Mouse (Mus musculus) T-helper 1 cell (primary cell): ENCODE data around the gene Znhit1.

ENCODE experiments used
- in situ Hi-C: fragments of 300-600 bp; cut with MboI, MseI; formaldehyde crosslinking; loops from one replicate; pipeline ENCODE4 v1.15.1; 2025; ENCODE audit warnings: high pct_unique_total_duplicates

Znhit1 gene

DNA sequence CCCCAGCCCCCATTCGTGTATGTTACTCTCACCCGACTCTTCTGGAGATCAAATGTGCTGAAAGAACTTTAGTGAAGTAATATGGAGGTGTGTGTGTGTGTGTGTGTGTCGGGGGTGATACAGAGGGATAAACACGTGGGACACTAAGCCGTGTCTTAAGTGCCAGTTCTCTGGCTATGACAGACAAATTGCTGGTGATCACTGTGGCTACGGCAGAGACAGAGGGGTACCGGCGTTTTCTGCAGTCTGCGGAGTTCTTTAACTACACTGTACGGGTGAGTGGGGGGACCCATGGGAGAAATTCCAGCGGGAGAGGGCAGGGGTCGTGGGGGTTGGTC lies at the start of gene Znhit1:
Gene Znhit1 (minus strand): TSS at position 88 of the 338 bp plus-strand sequence.
- in situ Hi-C loops, result no loop called here

DNA sequence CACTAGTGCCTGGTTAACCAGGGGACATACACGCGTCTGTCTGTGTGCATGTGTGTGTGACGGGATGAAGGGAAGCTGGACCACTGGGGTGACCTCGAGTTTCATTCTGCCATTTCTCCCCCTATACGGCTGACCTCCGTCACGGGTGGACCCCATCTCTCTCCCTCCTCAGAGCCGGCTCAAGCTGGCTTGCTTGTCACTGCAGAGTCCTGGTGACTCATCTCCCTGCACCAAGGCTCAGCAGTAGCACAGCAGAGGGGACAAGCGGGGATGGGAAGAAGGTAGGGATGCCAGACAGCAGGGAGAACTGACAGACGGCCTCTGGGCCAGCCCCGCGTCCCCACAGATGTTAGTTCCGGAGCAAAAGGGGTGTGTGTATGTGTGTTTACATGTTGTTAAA lies 48.4 kb upstream of the Znhit1 start:
- in situ Hi-C loops, result no loop called here

DNA sequence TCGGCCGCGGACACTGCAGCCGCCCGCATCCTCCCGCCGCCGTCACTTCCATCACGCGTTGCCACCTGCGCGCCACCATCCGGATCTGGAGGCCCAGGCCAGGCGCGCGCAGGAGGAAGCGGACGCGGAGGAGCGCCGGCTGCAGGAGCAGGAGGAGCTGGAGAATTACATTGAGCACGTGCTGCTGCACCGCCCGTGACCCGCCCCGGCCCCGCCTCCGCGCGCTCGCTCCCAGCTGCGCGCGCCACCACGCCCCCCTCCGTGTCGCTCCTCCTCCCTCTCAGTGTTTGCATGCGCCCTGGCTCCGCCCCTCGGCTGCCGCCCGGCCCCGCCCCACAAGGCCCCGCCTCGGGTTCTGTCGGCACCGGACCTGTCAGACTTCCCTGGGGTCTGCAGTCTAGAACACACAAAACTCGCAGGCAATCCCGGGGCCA lies 44.8 kb upstream of the Znhit1 start:
- in situ Hi-C loops, result no loop called here

DNA sequence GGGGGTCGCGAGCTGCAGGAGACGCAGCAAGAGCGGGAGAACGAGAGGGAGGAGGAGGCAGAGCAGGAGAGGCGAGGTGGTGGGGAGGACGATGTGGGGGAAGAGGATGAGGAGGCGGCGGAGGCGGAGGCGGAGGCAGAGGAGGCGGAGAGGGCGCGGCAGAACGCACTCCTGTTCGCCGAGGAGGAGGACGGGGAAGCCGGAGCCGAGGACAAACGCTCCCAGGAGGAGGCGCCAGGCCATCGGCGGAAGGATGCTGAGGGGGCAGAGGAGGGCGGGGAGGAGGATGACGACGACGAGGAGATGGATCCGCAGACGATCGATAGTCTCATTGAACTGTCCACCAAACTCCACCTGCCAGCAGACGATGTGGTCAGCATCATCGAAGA lies 44.2 kb upstream of the Znhit1 start:
- in situ Hi-C loops, result no loop called here

DNA sequence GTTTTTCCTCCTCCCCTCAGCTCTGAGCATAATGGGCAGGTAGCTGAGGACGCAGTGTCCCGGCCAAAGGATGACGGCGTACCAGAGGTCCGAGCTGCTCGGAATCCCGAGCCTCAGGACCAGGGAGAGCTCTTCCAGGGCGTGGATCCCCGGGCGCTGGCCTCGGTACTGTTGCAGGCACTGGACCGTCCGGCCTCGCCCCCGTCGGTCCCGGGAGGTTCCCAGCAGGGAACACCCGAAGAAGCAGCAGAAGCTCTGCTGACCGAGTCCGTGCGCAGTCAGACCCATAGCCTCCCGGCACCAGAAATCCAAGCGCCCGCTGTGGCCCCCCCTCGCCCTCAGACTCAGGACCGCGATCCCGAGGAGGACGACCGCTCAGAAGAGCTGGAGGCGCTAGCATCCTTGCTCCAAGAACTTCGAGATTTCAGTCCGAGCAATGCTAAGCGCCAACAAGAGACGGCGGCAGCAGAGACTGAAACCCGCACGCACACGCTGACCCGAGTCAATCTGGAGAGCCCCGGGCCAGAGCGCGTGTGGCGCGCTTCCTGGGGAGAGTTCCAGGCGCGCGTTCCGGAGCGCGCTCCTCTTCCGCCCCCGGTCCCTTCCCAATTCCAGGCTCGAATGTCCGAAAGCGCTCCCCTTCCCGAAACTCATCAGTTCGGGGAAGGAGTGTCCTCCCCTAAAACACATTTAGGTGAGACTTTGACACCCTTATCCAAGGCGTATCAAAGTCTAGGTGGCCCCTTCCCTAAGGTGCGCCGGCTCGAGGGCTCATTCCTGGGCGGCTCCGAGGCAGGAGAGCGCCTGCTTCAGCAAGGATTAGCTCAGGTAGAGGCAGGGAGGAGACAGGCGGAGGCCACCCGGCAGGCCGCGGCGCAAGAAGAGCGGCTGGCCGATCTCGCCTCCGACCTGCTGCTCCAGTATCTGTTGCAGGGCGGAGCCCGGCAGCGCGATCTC lies 43.5 kb upstream of the Znhit1 start:
- in situ Hi-C loops, result no loop called here

DNA sequence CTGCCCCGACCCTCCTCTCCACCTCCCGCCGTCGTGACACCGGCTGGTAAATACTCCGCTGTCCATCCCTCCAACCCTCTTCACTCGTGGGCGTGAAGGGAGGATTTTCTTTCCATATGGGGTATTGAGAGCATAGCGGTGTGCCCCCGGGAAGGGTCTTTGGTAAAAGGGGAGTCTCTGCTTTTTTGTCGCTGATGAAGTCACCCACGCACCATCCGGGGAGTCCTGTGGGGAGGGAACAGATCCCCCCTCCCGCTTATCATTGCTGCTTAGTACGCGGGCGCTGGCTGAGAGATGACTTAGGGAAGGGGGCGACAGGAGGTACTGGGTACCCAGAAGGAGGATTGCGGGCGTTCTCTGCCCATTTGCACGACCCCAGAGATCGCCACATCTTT lies 42.6 kb upstream of the Znhit1 start:
- in situ Hi-C loops, result no loop called here

DNA sequence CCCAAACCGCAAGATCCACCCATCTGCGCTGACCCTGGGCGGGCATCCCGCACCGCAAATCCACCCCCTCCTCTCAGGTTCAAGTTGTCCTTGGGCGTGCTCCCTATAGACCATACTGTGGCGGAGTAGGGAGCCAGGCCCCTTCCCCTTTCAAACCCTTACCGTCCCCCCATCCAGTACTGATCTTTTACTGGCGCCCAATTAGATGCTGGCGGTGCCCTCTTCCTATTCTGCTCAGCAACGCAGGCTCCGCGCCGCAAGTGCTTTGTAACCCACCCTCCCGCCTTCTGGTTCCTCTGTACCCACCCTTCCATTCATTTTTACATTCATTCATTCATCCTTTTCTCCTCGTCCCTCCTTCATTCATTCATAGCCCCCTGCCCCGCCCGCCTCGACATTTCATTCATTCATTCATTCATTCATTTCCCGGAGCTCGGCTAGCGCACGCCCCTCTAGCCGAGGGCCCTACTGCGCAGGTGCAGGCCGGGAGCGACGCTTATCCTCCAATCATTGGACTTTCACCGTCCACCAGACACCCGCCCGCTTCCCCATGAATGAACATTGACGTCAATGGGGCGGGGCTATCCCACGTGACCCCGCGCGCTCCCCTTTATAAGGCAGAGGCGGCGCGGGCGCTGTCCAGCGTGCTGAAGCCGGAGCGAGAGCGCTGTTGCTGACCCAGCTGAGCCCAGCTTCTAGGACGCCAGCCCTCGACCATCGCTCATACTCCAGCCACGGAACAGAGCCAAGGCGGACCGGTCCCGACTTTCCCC lies 42.0 kb upstream of the Znhit1 start:
- in situ Hi-C loops, result no loop called here

DNA sequence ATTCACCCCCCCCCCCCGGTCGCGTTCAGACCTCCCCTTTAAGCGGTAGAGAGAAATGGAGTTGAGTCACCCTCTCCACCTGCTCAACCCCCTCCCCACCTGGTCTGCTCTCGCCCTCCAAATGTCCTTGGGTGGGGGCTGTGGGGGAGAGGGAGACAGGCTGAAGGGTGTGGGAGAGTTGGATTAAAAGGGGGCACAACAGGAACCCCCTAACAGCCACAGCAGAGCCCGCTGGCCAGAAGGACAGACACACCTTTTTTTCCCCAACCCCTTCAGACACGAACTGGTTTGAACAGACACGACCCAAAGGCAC lies 41.4 kb upstream of the Znhit1 start:
- in situ Hi-C loops, result no loop called here

DNA sequence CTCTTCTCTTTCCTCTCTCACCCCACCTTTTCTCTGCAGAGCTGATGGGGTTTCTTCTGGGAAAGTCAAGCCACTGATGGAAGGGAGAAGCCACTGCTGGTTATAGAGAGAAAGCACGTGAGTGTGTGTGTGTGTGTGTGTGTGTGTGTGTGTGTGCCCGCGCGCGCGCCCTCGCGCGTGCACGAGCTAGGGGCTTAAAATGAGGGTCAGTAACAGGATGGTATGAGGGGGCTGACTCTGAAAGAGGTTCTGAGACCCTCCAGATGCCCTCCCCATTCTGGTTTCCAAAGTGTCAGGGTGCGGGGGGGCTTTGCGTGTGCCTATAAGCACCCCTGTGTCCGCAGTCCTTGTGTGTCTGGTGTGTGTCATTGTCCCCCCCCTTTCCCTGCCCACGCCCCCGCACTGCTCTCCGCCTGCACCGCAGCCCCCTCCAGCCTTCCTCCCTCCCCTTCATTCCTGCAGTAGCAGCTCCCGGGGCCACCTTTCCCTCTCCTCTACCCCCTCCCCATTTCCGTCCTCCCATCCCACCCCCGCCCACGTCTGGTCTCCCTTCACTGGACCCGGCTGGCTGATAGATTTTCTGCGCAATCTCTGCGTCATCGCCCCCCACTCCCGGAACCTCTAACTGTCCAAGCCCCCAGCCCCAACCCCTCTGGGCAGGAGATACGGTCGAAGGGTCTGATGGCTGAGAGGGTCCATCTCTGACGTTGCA lies 40.9 kb upstream of the Znhit1 start:
- in situ Hi-C loops, result no loop called here

DNA sequence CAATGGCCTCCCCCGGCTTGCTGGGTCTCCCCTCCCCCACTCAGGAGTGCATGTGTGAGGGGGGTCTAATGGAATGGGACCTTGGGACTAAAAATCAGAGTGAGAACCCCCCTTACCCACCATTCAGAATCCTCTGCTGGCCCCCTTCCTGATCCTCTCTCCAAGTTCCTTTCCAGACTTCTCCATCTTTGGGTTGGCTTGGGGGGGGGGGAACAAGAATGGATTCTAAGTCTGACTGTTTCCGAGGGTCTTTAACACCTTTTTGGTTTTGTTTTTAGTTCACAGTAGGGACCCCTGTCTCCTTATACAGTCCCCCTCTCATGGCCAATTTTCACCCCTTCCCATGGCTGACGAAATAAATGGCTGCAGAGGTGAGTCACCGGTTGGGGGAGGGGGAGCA lies 38.3 kb upstream of the Znhit1 start, which contains the start of gene Vgf:
Gene Vgf (plus strand): TSS at position 301 of the 400 bp plus-strand sequence.
- in situ Hi-C loops, result no loop called here

DNA sequence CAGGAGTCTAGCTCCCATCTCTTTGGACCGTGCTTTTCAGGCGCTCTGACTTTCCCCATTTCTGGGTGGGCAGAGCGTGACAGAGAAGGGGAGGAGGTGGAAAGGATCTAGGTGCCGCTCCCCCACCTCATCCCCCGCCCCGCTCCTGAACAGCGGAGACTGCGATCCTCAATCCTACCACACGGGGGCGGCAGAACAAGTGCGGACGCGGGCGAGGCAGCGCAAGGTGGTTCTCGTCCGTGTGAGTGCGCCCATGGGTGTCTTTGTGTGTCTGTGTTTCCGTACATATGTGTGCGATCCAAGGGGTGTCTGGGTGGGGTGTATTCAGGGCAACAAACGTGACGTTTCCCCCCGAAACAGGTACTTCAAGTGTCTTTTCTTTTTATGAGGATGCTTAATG lies 37.3 kb upstream of the Znhit1 start:
- in situ Hi-C loops, result no loop called here

DNA sequence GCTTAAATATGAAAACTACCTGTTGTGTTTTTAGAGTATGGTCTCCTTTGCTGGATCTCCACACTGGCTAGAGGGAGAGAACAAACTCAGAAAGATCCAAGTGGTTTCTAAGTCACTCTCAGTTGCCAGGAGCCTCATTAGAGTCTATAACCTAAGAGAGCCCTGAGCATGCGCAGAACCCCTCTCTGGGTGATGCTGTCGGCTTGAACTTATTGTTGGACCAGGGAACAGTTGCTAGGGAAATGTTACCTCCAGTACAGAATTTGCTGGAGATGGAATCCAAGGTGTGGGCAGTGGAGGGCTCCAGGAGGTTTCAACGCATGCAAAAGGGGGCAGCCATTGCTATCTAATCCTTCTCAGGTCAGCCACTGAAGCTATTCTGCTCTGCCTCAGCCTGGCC lies 36.5 kb upstream of the Znhit1 start:
- in situ Hi-C loops, result no loop called here

DNA sequence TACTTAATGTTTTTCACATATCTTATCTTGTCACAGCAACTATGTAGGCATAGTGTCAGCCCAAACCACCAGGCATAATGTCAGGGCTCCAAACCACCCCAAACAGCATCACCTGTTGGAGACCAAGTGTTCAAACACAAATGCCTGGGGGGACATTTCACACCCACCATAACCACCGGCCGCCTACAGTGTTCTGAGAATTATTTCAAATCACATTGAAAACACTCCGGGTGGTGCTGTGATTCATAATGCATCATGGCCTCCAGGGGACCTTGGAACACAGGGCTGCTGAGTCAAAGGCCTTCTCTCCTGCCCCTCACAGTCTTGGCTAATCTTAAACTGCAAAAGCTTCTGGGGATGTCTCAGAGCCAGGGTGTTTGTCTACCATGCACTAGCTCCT lies 28.1 kb upstream of the Znhit1 start:
- in situ Hi-C loops, result loop anchor here (5.0 kb wide), 1 partner anchor 86 kb away; no protein-coding TSS in a partner anchor

DNA sequence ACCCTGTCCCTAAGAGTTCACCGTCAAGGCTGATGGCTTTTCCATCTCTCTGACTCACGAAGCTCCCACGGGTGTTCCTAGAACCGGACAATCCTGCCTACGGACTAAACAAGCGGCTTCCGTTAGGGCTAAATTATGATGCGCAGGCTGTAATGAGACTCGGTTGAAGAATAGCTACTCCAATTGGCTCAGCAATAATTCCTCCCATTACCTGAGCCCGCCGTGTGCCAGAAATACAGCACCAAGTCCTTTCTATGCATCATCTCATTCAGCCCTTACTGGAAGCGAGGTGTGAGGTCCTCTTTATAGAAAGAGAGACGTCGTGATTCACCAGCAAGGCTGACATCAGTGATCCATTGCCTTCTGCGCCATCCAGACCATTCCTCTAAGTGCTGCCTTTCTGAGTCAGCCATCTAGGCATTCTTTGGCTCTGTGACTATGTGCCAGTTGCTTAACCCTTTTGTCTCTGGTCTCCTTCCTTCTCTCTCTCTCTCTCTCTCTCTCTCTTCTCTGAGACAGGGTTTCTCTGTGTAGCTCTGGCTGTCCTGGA lies 24.7 kb upstream of the Znhit1 start:
- in situ Hi-C loops, result no loop called here

DNA sequence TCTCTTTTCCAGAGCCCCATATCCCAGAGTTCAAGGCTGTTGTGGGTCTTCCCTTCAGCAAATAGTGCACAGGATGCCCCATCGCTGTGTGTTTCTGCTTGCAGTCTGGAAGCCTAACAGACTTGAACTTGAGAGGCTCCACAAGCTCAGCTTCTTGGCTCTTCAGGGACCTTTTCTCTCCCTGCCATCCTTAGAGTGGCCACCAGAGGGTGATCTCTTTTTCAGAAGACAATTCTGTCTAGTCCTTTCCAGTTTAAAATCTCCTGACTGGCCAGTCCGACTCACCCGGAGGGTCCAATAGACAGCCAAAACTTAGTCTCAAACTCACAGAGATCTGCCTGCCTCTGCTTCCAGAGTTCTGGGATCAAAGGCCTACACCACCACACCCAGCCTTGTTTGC lies 22.2 kb upstream of the Znhit1 start:
- in situ Hi-C loops, result no loop called here

DNA sequence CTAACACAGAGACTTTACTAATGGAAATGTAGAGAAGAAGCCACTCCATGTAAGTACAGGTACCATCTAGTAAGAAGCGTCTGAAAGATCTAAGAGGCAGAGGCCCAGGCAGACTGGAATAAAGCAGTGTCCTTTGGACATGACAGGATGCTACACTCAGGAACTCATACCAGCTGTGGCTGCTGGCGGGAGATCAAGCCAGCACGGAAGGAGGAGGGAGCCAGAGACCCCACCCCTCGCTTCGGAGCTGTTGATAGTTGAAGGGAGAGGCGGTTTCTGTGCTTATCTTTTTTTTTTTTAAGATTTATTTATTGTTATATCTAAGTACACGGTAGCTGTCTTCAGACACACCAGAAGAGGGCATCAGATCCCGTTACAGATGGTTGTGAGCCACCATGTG lies 19.5 kb upstream of the Znhit1 start:
- in situ Hi-C loops, result no loop called here

DNA sequence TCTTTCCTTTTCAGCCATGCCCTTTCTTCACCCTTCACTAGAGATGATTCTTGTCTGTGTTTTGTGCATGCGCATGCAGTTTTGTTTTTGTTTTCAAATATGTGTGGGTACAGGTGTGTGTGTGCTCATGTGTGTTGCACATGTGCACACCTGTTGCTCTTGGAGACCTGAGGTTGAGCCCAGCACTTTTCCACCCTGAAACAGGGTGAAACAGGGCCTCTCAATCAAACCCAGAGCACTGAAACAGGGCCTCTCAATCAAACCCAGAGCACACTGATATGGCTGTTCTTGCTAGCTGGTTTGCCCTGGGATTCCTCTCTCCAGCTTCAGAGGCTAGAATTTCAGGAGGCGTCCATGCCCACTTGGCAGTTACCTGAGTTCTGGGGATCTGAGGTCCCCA lies 12.8 kb upstream of the Znhit1 start:
- in situ Hi-C loops, result no loop called here

DNA sequence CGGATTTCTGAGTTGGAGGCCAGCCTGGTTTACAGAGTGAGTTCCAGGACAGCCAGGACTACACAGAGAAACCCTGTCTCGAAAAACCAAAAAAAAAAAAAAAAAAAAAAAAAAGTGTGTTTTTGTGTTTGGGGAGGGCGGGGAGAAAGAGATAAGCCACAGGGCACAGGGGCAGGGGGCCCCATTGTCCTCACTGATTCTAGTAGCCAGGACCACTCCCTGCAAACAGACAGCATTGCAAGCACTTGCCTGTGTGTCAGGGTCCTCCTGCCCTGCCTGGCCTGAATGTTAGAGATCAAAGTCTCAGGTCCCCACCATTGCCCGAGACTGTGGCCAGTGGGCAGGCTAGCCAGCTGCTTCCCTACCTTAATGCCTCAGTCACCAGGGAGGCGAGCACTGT lies 11.6 kb upstream of the Znhit1 start:
- in situ Hi-C loops, result no loop called here

DNA sequence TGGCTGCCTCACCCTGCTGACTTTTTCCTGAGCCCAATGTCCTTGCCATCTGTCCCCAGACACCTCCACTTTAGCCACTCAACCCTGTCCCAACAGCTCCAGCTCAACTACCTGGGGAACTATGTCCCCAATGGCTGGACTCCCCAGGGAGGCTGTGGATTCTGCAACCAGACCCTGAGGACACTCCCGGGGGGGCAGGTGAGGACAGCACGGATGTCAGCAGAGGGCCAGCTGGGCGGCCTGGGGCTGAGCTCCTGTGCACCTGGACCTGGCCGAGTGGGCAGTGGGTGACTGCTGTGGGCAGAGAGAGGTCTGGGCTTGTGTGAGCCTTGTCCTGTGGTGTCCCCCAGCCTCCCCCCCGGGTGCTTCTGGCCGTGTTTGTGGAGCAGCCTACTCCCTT lies 2.0 kb upstream of the Znhit1 start:
- in situ Hi-C loops, result no loop called here

DNA sequence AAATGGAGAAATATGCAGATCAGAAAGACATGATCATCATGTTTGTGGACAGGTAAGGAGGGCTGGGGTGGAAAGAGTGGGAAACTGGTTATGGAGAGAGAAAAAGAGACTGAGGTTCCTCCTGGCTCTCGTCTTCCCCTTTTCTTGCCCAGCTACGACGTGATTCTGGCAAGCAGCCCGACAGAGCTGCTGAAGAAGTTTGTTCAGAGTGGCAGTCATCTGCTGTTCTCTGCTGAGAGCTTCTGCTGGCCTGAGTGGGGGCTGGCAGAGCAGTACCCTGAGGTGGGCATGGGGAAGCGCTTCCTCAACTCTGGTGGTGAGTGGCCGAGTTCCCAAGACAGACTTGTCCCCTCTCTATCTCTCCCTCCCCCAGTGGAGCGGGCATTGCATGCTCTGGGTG lies 599 bp upstream of the Znhit1 start:
- in situ Hi-C loops, result no loop called here

DNA sequence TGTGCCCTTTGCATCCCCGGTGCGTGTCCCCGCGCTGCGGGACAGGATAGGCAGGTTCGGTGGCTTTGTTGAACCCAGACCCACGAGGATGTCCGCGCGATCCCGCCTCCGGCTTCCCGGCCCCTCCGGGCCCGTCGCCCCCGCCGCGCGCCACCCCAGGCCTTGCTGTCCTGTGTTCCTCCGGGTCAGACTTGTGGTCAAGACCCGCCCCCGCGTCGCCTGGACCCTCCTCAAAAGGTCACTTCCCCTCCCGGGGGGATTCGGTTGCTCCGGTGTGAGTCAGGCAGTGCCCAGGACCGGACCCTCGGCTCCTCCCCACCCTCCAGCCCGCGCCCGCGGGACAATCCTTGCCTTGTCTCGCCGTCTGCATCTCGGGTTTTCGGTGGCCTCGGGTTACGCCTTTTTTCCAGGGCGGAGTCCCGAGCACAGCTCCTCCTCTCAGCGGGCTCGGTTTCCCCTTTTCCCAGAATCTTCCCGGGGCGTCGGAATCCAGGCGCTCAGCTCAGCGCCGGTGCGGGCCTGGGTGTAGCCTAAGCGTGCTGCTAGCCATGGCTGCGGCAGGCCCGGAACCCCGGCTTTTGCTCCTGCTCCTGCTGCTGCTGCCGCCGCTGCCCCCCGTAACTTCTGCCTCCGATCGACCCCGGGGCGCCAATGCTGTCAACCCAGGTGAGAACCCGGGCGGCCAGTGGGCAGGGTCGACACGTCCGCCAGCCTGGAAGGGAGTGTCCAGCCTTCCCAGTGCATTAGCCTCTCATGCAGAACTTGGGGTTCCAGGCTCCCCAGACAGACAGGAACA lies 485 bp downstream of the Znhit1 start:
- in situ Hi-C loops, result no loop called here
